ENCODE assay signal across 8 mouse cellular contexts in the genomic region with DNA sequence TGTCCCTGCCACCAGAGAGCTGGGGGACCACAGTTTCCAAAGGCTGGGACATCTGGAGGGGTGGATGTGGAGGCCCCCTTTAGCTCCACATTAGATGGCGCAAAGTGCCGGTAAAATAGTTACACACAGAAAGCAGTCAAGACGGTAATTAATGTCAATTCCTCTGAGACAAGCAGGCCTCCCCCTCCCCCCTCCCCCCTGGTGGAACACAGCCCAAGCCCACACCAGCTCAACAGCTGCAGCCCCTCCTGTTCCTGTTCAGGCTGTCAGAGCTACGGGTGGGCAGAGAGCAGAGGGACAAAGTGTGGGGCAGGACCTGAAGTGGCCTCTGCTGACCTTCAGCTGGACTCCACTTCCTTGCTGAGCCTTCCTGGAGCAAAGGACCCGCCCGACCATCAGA. TPM values are rescaled to one million over a fixed set of nuclear protein-coding genes. Genes with fewer than 3 reads are reported as not detected.
DNase-seq lines count a peak whose midpoint lies in the region; ATAC-seq and TF ChIP-seq lines count a peak whose summit lies in the region.

No protein-coding gene starts in this region.

- 0 out of 2 replicates have a peak overlapping the region, but pooled peaks have one; percentile 21 for H3K27ac ChIP-seq in forebrain, postnatal 0 days (ENCODE audit: low read depth, low read length)
- H3K27ac ChIP-seq in neural tube, embryonic 12.5 days, result no peak overlapping the region

- no peak overlapping the region for H3K4me3 ChIP-seq in forebrain, postnatal 0 days (ENCODE audit: low read depth, low read length)
- no peak overlapping the region for H3K4me3 ChIP-seq in neural tube, embryonic 12.5 days

- H3K9ac ChIP-seq in forebrain, postnatal 0 days, result no peak overlapping the region
- no peak overlapping the region for H3K9ac ChIP-seq in neural tube, embryonic 12.5 days

- 0 out of 2 replicates have a peak, but pooled peaks cover 4% of the 10 kb centered on the region for H3K4me1 ChIP-seq in forebrain, postnatal 0 days (ENCODE audit: insufficient read depth)
- H3K4me1 ChIP-seq in neural tube, embryonic 12.5 days, result peaks cover 36% of the 10 kb centered on the region

- WGBS in forebrain, postnatal 0 days, result 28% methylated on average over 6 of the region's 6 CpGs
- 15% methylated on average over 6 of the region's 6 CpGs for WGBS in neural tube, embryonic 12.5 days

- no peaks in the 10 kb centered on the region for H3K9me3 ChIP-seq in forebrain, postnatal 0 days (ENCODE audit: low read length)
- no peaks in the 10 kb centered on the region for H3K9me3 ChIP-seq in neural tube, embryonic 12.5 days

- H3K27me3 ChIP-seq in forebrain, postnatal 0 days (ENCODE audit: insufficient read depth, low read length), result no peaks in the 10 kb centered on the region
- 0 out of 2 replicates have a peak, but pooled peaks cover 4% of the 10 kb centered on the region for H3K27me3 ChIP-seq in neural tube, embryonic 12.5 days (replicated peaks)

- intact Hi-C loops in left cerebral cortex, postnatal 25 days (cut with DNase I), result no loop called here

- H3K36me3 ChIP-seq in forebrain, postnatal 0 days (ENCODE audit: insufficient read depth), result no peaks in the 10 kb centered on the region
- no peaks in the 10 kb centered on the region for H3K36me3 ChIP-seq in neural tube, embryonic 12.5 days

- no peak for ATAC-seq in forebrain, postnatal 0 days
- ATAC-seq in neural tube, embryonic 12.5 days (ENCODE audit: low FRiP score, low read depth), result no peak

- peak; percentile 30 for DNase-seq in cerebellum, adult 11-12 months
- DNase-seq in cerebellum, postnatal 36 days, result no peak
- peak; percentile 13 for DNase-seq in forebrain, postnatal 0 days
- peak; percentile 59 for DNase-seq in kidney, postnatal 14 days
- DNase-seq in left cerebral cortex, postnatal 25 days (ENCODE audit: low spot score in 2 of 2), result no peak
- DNase-seq in layer of hippocampus, postnatal 10 days (ENCODE audit: low spot score in 2 of 2), result no peak
- DNase-seq in natural killer cell, adult 2 months (ENCODE audit: low spot score in 2 of 2), result no peak

- no peak overlapping the region for H3K4me2 ChIP-seq in forebrain, postnatal 0 days (ENCODE audit: low read depth)
- peak overlapping the region; percentile 30 for H3K4me2 ChIP-seq in neural tube, embryonic 12.5 days (replicated peaks)

- TF ChIP-seq CTCF in forebrain, postnatal 0 days (IDR thresholded peaks at IDR 0.05; ENCODE audit: low read depth), result no peak

RNA-seq across cellular contexts. Expression of a gene that starts 2.7 kb away (rescaled TPM):
- 32.9 and 40.4 TPM in 2 replicates for total RNA-seq in forebrain, postnatal 0 days (2014; rRNA removed)
- polyA plus RNA-seq in forebrain, postnatal 0 days (2015; fragmentation: Nextera tagmentation; extraction: Ambion mirVana), result 74.7 and 78.6 TPM in 2 replicates
- 93.6 and 112 TPM in 2 replicates for polyA plus RNA-seq in neural tube, embryonic 12.5 days (2016; fragmentation: Nextera tagmentation; extraction: Ambion mirVana)
- 10 to 100 TPM; 67.2 to 72.4 TPM for total RNA-seq in left cerebral cortex, postnatal 25 days (2021)
- total RNA-seq in layer of hippocampus, postnatal 10 days (2021), result 10 to 100 TPM; 59.9 to 70.0 TPM

Comparison
In these comparisons a context has a peak if more than half of its experiments do, and no peak if none do; other contexts are left out.
1. DNase-seq: peak in cerebellum, adult 11-12 months (single experiment), forebrain, postnatal 0 days (single experiment) and kidney, postnatal 14 days (single experiment); none in cerebellum, postnatal 36 days (0 of 2), left cerebral cortex, postnatal 25 days (0 of 2), layer of hippocampus, postnatal 10 days (0 of 2) and natural killer cell, adult 2 months (0 of 2).